8 mouse cellular contexts compared by ENCODE assay signal in genomic region chr12:9580041-9580905, GRCm38 (mm10). TPM values are rescaled to one million over a fixed set of nuclear protein-coding genes. Genes with fewer than 3 reads are reported as not detected.
DNase-seq lines count a peak whose midpoint lies in the region; ATAC-seq and TF ChIP-seq lines count a peak whose summit lies in the region.

No protein-coding gene starts in this region.

- DNase-seq in gastrocnemius, adult 2 months: peak; percentile 73
- DNase-seq in gastrocnemius, postnatal 10 days: no peak
- peak; percentile 42 for DNase-seq in Muller cell, postnatal 12 days (ENCODE audit: inconsistent ontology term)
- DNase-seq in heart, embryonic 10.5 days (ENCODE audit: low spot score): no peak
- peak; percentile 11 for DNase-seq in limb, embryonic 14.5 days (ENCODE audit: low spot score)
- no peak for DNase-seq in frontal cortex, postnatal 10 days (ENCODE audit: low spot score in 2 of 2)
- no peak for DNase-seq in thymus, postnatal 25 days
- no peak for DNase-seq in thymus, postnatal 4 days

- H3K9me3 ChIP-seq in heart, embryonic 10.5 days: no peaks in the 10 kb centered on the region
- H3K9me3 ChIP-seq in limb, embryonic 14.5 days (ENCODE audit: control insufficient read depth, low read length): no peaks in the 10 kb centered on the region

- peak overlapping the region; percentile 35; the same call in 1 of the 2 replicates for H3K27ac ChIP-seq in gastrocnemius, adult 2 months
- peak overlapping the region; percentile 42; the same call in 1 of the 2 replicates for H3K27ac ChIP-seq in heart, embryonic 10.5 days
- 0 out of 2 replicates have a peak overlapping the region, but pooled peaks have one; percentile 9 for H3K27ac ChIP-seq in limb, embryonic 14.5 days (replicated peaks; ENCODE audit: low read depth, low read length)

- H3K4me1 ChIP-seq in heart, embryonic 10.5 days: peaks cover 29% of the 10 kb centered on the region
- H3K4me1 ChIP-seq in limb, embryonic 14.5 days (ENCODE audit: control insufficient read depth, insufficient read depth, low read length): peaks cover 37% of the 10 kb centered on the region

- peak overlapping the region; percentile 42 for H3K9ac ChIP-seq in limb, embryonic 14.5 days (ENCODE audit: low read depth, low read length, severe bottlenecking)

- intact Hi-C loops in gastrocnemius, adult 2 months (cut with DNase I): loop anchor here (10.0 kb wide), 1 partner anchor 255 kb away; no protein-coding TSS in a partner anchor

- WGBS in heart, embryonic 10.5 days: 2% methylated on average over 33 of the region's 33 CpGs
- 6% methylated on average over 33 of the region's 33 CpGs for WGBS in limb, embryonic 14.5 days

- no peak for TF ChIP-seq CTCF in gastrocnemius, adult 2 months (IDR thresholded peaks at IDR 0.05)

- H3K36me3 ChIP-seq in heart, embryonic 10.5 days: no peaks in the 10 kb centered on the region
- H3K36me3 ChIP-seq in limb, embryonic 14.5 days (ENCODE audit: control insufficient read depth, insufficient read depth, low read length): peaks cover 28% of the 10 kb centered on the region

- H3K27me3 ChIP-seq in heart, embryonic 10.5 days (ENCODE audit: insufficient read depth, poor library complexity, severe bottlenecking): peaks cover 87% of the 10 kb centered on the region
- peaks cover 54% of the 10 kb centered on the region; the same call in 1 of the 2 replicates for H3K27me3 ChIP-seq in limb, embryonic 14.5 days (ENCODE audit: control insufficient read depth, insufficient read depth, low read length)

- peak overlapping the region; percentile 61 for H3K4me2 ChIP-seq in limb, embryonic 14.5 days (replicated peaks; ENCODE audit: low read depth, low read length, severe bottlenecking)

- ATAC-seq in limb, embryonic 14.5 days (ENCODE audit: low FRiP score, low read depth): no peak

- TF ChIP-seq POLR2A in limb, embryonic 14.5 days (IDR thresholded peaks at IDR 0.05; ENCODE audit: borderline replicate concordance, extremely low read depth, insufficient read depth, insufficient read length): no peak

- H3K4me3 ChIP-seq in gastrocnemius, adult 2 months: peak overlapping the region; percentile 63
- peak overlapping the region; percentile 55 for H3K4me3 ChIP-seq in heart, embryonic 10.5 days
- H3K4me3 ChIP-seq in limb, embryonic 14.5 days (replicated peaks; ENCODE audit: low read length): peak overlapping the region; percentile 65

RNA-seq across cellular contexts. Expression of gene Osr1, which starts 10.4 kb away (rescaled TPM):
- 1 to 10 TPM; 2.7 to 4.2 TPM for total RNA-seq in gastrocnemius, adult 2 months (2021)
- 1 to 10 TPM; 5.5 to 6.4 TPM for total RNA-seq in gastrocnemius, postnatal 10 days (2021)
- 2.8 and 14.9 TPM in 2 replicates for polyA plus RNA-seq in heart, embryonic 10.5 days (2016; fragmentation: Nextera tagmentation; extraction: Ambion mirVana)
- polyA plus RNA-seq in limb, embryonic 14.5 days (2012; rRNA removed): 118 and 165 TPM in 2 replicates
- polyA plus RNA-seq in limb, embryonic 14.5 days (2014; fragmentation: Nextera tagmentation; extraction: Ambion mirVana): 82.5 and 99.7 TPM in 2 replicates

Comparison
In these comparisons a context has a peak if more than half of its experiments do, and no peak if none do; other contexts are left out.
1. DNase-seq: peak in gastrocnemius, adult 2 months (single experiment), Muller cell, postnatal 12 days (single experiment) and limb, embryonic 14.5 days (single experiment); none in gastrocnemius, postnatal 10 days (single experiment), heart, embryonic 10.5 days (single experiment), frontal cortex, postnatal 10 days (0 of 2), thymus, postnatal 25 days (single experiment) and thymus, postnatal 4 days (single experiment).
2. Peak in every context shown above with its lines, with median percentiles within 50 percentile points of each other: H3K27ac ChIP-seq and H3K4me3 ChIP-seq.